Mouse (Mus musculus): Measurements from ENCODE around the gene Ccpg1os. TPM values are rescaled to one million over a fixed set of nuclear protein-coding genes. Genes with fewer than 3 reads are reported as not detected.

The Ccpg1os gene
- total and polyA plus RNA-seq, 2 experiments from 2014 or later, result 15.8 to 28.0 TPM

DNA sequence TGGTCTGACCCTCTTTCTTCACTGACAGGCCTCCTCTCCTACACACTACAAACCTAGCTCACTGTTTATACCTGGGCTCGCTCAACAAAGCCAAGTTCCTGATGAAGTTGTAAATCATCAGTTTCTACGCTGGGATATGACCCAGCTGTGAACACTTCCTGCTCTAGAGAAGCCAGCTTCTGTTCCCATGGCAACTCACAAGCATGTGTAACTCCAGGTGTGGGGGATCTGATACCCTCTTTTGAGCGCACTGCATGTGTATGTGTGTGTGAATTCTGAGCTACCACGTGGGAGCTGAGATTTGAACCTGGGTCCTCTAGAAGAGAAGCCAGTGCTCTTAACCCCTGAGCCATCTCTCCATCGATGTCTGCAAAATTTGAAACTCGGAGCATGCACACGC lies 35.6 kb downstream of the Ccpg1os start:
- H3K27me3 ChIP-seq (ENCODE audit: control insufficient read depth, insufficient read depth, low read length), result no peaks in the 10 kb centered on the region
- DNase-seq (ENCODE audit: low spot score) (no peak), ATAC-seq (ENCODE audit: insufficient read depth, low read depth) (no peak)
- H3K9ac ChIP-seq (replicated peaks; ENCODE audit: low read depth, low read length), result no peak overlapping the region
- H3K27ac ChIP-seq (ENCODE audit: low read depth), result no peak overlapping the region
- 70% methylated on average over 7 of the region's 7 CpGs for WGBS
- no peak overlapping the region for H3K4me2 ChIP-seq (ENCODE audit: low read depth, low read length)
- H3K36me3 ChIP-seq (replicated peaks; ENCODE audit: control insufficient read depth, insufficient read depth, low read length), result peaks cover 11% of the 10 kb centered on the region
- H3K4me3 ChIP-seq (ENCODE audit: low read depth, low read length), result no peak overlapping the region
- TF ChIP-seq EP300 (IDR thresholded peaks at IDR 0.05; ENCODE audit: low read depth) (no peak), CTCF (IDR thresholded peaks at IDR 0.05; ENCODE audit: low read depth) (no peak)
- no peaks in the 10 kb centered on the region for H3K4me1 ChIP-seq (ENCODE audit: control insufficient read depth, insufficient read depth)
- peaks cover 7% of the 10 kb centered on the region; the same call in 1 of the 2 replicates for H3K9me3 ChIP-seq (replicated peaks; ENCODE audit: control insufficient read depth, low read length)

DNA sequence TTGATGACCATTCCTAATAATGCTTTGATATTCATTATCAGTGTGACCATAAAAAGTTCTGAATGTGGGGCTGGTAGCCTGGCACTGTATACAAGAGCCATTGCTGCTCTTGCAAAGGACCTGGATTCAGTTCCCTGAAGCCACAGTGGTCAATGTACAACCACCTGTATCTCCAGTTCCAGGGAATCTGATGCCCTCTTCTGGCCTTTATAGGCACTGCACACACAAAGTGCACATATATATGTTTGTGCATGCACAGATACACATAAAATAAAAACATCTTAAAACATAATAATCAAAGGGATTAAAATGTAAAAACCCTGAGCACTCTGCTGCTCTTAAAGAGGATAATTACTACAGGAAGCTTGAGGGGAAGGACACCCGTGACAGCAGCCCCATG lies 38.2 kb downstream of the Ccpg1os start:
- H3K4me1 ChIP-seq (ENCODE audit: control insufficient read depth, insufficient read depth), result no peaks in the 10 kb centered on the region
- no peak for DNase-seq (ENCODE audit: low spot score)
- peaks cover 7% of the 10 kb centered on the region; the same call in 1 of the 2 replicates for H3K9me3 ChIP-seq (replicated peaks; ENCODE audit: control insufficient read depth, low read length)
- H3K4me2 ChIP-seq (ENCODE audit: low read depth, low read length), result no peak overlapping the region
- 97% methylated on average over 1 of the region's 1 CpGs for whole genome bisulfite sequencing
- no peak for ATAC-seq (ENCODE audit: insufficient read depth, low read depth)
- H3K4me3 ChIP-seq (ENCODE audit: low read depth, low read length), result no peak overlapping the region
- no peaks in the 10 kb centered on the region for H3K27me3 ChIP-seq (ENCODE audit: control insufficient read depth, insufficient read depth, low read length)
- no peak overlapping the region for H3K9ac ChIP-seq (replicated peaks; ENCODE audit: low read depth, low read length)
- H3K36me3 ChIP-seq (replicated peaks; ENCODE audit: control insufficient read depth, insufficient read depth, low read length), result peaks cover 11% of the 10 kb centered on the region
- TF ChIP-seq EP300 (IDR thresholded peaks at IDR 0.05; ENCODE audit: low read depth) (no peak), CTCF (IDR thresholded peaks at IDR 0.05; ENCODE audit: low read depth) (no peak)
- no peak overlapping the region for H3K27ac ChIP-seq (ENCODE audit: low read depth)

- TF ChIP-seq CTCF (IDR thresholded peaks at IDR 0.05; ENCODE audit: low read depth) (no peak), EP300 (IDR thresholded peaks at IDR 0.05; ENCODE audit: low read depth) (no peak)
- no peaks in the 10 kb centered on the region for H3K27me3 ChIP-seq (ENCODE audit: control insufficient read depth, insufficient read depth, low read length)
- no peak overlapping the region for H3K4me2 ChIP-seq (ENCODE audit: low read depth, low read length)
- H3K4me1 ChIP-seq (ENCODE audit: control insufficient read depth, insufficient read depth), result no peaks in the 10 kb centered on the region
- no peak overlapping the region for H3K9ac ChIP-seq (replicated peaks; ENCODE audit: low read depth, low read length)
- H3K36me3 ChIP-seq (replicated peaks; ENCODE audit: control insufficient read depth, insufficient read depth, low read length), result peaks cover 11% of the 10 kb centered on the region
- H3K27ac ChIP-seq (ENCODE audit: low read depth), result no peak overlapping the region
- no peak for ATAC-seq (ENCODE audit: insufficient read depth, low read depth)
- peaks cover 7% of the 10 kb centered on the region; the same call in 1 of the 2 replicates for H3K9me3 ChIP-seq (replicated peaks; ENCODE audit: control insufficient read depth, low read length)
- WGBS, result 83% methylated on average over 13 of the region's 13 CpGs
- DNase-seq (ENCODE audit: low spot score), result no peak
- no peak overlapping the region for H3K4me3 ChIP-seq (ENCODE audit: low read depth, low read length)
Observed at GRCm38 (mm10) chr9:72944286-72944685, 40.9 kb downstream of the Ccpg1os start.

DNA sequence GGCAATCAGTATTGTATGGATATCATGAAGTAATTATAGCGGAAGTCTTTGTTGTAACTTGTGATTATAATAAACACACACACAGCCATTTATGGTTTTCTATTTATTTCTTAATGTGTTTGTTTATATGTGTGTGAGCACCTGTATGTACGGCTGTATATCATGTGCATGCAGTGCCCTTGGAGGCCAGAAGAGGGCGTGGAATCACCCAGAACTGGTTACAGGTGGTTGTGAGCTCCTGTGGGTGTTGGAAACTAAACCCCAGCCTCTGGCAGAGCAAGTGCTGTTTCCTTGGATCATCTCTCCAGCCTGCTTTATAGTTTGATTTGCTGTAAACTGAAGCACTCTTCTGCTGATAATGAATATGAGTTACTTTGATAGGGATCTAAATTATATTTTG lies 41.8 kb downstream of the Ccpg1os start:
- Histone ChIP-seq H3K27ac (ENCODE audit: low read depth) (no peak overlapping the region), H3K9ac (replicated peaks; ENCODE audit: low read depth, low read length) (no peak overlapping the region), H3K4me1 (ENCODE audit: control insufficient read depth, insufficient read depth) (no peaks in the 10 kb centered on the region), H3K4me2 (ENCODE audit: low read depth, low read length) (no peak overlapping the region), H3K4me3 (ENCODE audit: low read depth, low read length) (no peak overlapping the region), H3K9me3 (replicated peaks; ENCODE audit: control insufficient read depth, low read length) (peaks cover 7% of the 10 kb centered on the region; the same call in 1 of the 2 replicates), H3K36me3 (replicated peaks; ENCODE audit: control insufficient read depth, insufficient read depth, low read length) (peaks cover 11% of the 10 kb centered on the region), H3K27me3 (ENCODE audit: control insufficient read depth, insufficient read depth, low read length) (no peaks in the 10 kb centered on the region)
- ATAC-seq (ENCODE audit: insufficient read depth, low read depth) (no peak), DNase-seq (ENCODE audit: low spot score) (no peak)
- WGBS, result 60% methylated on average over 3 of the region's 3 CpGs
- TF ChIP-seq CTCF (IDR thresholded peaks at IDR 0.05; ENCODE audit: low read depth) (no peak), EP300 (IDR thresholded peaks at IDR 0.05; ENCODE audit: low read depth) (no peak)

DNA sequence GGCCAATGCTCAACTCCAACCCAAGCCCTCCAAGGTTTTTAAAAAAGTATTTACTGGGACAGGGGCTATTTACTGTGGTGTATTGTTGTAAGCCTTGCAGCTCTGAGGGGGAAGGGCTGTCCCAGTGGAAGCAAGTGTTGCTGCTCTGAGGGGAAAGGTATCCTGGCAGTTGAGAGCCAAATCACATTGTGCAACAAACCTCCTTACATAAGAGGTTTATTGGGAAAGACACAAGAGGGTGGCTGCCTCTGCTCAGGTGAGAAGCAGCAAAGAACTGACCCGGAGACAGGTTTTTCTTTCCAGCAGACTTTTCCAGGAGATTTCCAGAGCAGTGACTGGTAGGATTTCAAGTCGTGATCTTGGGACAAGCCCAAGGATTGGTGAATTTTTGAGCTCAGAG lies 48.9 kb downstream of the Ccpg1os start:
- Histone ChIP-seq H3K9ac (replicated peaks; ENCODE audit: low read depth, low read length) (no peak overlapping the region), H3K27me3 (ENCODE audit: control insufficient read depth, insufficient read depth, low read length) (no peaks in the 10 kb centered on the region), H3K36me3 (replicated peaks; ENCODE audit: control insufficient read depth, insufficient read depth, low read length) (no peaks in the 10 kb centered on the region), H3K9me3 (replicated peaks; ENCODE audit: control insufficient read depth, low read length) (no peaks in the 10 kb centered on the region), H3K4me2 (ENCODE audit: low read depth, low read length) (no peak overlapping the region), H3K4me3 (ENCODE audit: low read depth, low read length) (no peak overlapping the region), H3K4me1 (ENCODE audit: control insufficient read depth, insufficient read depth) (no peaks in the 10 kb centered on the region), H3K27ac (ENCODE audit: low read depth) (no peak overlapping the region)
- ATAC-seq (ENCODE audit: insufficient read depth, low read depth) (no peak), DNase-seq (ENCODE audit: low spot score) (no peak)
- 75% methylated on average over 2 of the region's 2 CpGs for WGBS
- TF ChIP-seq EP300 (IDR thresholded peaks at IDR 0.05; ENCODE audit: low read depth) (no peak), CTCF (IDR thresholded peaks at IDR 0.05; ENCODE audit: low read depth) (no peak)

DNA sequence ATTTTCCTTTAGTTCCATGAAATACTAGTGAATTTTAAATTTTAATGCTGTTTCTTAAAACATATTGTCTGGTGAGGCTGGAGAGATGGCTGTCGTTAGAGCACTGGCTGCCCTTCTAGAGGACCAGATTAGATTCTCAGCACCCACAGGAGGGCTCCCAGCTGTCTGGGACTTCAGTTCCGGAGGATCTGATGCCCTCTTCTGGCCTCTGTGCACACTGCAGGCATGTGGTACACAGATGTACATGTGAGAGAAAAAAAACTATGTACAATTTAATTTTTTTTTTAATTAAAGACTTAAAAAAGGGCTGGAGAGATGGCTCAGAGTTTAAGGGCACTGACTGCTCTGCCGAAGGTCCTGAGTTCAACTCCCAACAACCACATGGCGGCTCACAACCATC lies 49.9 kb downstream of the Ccpg1os start:
- ATAC-seq (ENCODE audit: insufficient read depth, low read depth) (no peak), DNase-seq (ENCODE audit: low spot score) (no peak)
- Histone ChIP-seq H3K4me3 (ENCODE audit: low read depth, low read length) (no peak overlapping the region), H3K27ac (ENCODE audit: low read depth) (no peak overlapping the region), H3K4me1 (ENCODE audit: control insufficient read depth, insufficient read depth) (no peaks in the 10 kb centered on the region), H3K36me3 (replicated peaks; ENCODE audit: control insufficient read depth, insufficient read depth, low read length) (no peaks in the 10 kb centered on the region), H3K27me3 (ENCODE audit: control insufficient read depth, insufficient read depth, low read length) (no peaks in the 10 kb centered on the region), H3K9me3 (replicated peaks; ENCODE audit: control insufficient read depth, low read length) (no peaks in the 10 kb centered on the region), H3K9ac (replicated peaks; ENCODE audit: low read depth, low read length) (no peak overlapping the region), H3K4me2 (ENCODE audit: low read depth, low read length) (no peak overlapping the region)
- WGBS, result 86% methylated on average over 4 of the region's 4 CpGs
- TF ChIP-seq EP300 (IDR thresholded peaks at IDR 0.05; ENCODE audit: low read depth), result no peak
- TF ChIP-seq CTCF (IDR thresholded peaks at IDR 0.05; ENCODE audit: low read depth), result no peak

Measured in heart, postnatal 0 days (tissue).